Mouse (Mus musculus): ENCODE data around the gene Krtap7-1.

Krtap7-1 gene

DNA sequence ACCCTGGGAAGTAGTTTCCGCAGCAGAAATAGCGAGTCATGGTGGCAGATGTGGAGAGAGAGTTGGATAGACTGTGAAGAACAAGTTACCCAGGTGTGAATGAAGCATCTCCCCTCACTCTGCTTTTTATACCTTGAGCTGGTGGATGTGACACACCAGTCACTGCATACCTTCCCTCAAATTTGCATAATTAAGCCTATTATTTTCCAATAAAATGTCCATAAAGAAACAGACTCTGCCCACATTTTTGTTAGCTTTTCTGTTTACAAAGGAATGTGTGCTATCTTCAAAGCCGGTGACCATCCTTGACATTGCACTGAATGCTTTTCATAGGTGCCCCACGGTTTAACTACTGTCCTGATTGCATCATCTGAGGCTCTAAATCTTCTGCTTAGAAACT, at the start of gene Krtap7-1:
Krtap7-1 (minus strand) TSS at position 101 of the 400 bp plus-strand sequence.
- in situ Hi-C loops (cut with MboI; ENCODE audit: low sequenced_read_pairs) = no loop called here

DNA sequence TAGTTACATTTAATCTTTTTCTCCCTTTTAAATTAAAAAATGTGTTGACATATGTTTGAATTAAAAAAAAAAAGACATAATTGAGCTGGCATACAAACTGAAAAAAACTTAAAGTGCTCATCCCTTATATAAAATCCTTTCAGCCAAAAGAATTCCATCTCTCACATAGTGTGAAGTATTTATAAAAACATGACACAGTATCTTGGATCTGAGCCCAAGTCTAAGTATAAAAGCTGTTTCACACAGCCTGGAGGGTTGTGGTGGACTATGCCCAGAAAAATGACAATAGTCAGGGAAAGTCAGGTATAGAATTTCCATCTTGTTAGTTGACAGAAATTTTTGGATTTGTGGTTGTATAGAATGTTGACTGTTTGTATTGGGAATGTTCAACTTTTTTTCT, 42.2 kb upstream of the Krtap7-1 start:
- in situ Hi-C loops (cut with MboI; ENCODE audit: low sequenced_read_pairs) = no loop called here

DNA sequence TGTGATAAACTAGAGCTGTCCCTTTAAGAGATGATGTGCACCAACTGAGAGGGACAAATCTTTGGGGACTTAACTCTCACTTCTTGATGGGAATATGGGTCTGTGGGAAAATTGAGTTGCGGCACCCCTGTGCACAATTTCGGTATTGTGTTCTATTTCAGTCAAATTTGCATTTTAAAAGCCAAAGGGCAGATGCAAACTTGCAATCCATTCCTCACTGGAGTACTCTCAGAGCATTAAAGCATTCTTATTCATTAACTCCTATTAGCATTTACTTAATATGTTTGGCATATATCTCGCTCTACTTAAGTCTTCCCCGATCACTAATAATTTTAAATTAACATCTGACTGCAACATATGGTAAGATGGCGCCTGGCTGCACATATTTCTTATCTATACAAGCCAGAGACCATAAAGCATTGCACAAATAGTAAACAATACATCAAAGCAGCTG, 29.9 kb upstream of the Krtap7-1 start:
- in situ Hi-C loops (cut with MboI; ENCODE audit: low sequenced_read_pairs) = no loop called here

DNA sequence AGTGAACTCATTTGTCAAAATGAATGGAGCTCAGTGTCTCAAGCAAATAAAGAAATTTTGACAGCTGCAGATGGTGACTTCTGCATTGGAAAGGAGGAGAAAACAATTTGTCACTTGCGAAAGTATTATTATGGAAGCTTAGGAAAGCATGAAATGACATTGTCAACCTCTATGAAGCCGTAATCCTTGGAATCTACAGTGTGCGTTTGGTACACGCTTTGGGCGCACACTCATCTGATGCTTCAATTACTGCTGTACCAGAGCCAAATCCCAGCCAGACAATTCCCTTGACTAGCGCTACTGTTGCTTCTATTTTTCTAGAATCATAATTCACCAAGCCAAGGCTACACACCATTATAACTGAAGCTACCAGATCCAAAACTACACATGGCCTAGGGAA, 29.2 kb upstream of the Krtap7-1 start:
- in situ Hi-C loops (cut with MboI; ENCODE audit: low sequenced_read_pairs) = no loop called here

DNA sequence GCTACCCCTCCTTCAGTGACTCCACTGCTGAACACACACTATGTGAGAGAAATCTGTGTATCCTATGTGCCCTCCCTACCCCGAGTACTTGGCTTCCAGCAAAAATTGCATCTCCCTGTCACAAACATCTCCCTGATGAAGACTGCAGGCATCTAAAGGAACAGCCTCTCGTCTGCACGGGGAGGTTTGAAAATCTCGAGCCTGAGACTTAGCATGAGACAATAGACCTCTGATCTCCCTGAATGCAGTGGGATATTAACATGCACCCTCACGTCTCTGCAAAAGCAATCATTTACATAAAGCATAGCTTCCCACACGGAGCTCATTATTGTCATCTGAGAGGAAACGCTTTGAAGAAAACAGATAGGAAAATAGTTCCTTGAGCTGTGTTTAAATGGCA, 22.4 kb upstream of the Krtap7-1 start:
- in situ Hi-C loops (cut with MboI; ENCODE audit: low sequenced_read_pairs) = no loop called here

DNA sequence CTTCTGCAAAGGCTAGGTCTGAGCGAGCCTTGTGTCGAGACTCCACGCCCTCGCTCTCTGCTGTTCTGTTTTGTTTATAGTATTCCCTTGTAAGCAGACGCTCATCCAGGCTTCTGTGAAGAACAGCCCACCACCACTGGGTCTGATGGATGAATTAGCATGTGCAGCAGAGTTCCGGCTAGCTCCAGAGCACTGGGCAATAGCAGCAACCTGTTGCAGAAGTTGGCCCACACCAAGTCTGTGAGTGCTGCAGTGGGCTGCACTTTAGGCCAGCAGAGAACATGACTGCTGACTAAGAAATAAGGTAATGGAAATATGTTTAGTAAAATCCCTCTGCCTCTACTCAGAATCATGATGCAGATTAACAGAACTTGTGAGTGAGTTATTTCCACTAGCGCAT, 21.7 kb upstream of the Krtap7-1 start:
- in situ Hi-C loops (cut with MboI; ENCODE audit: low sequenced_read_pairs) = no loop called here

DNA sequence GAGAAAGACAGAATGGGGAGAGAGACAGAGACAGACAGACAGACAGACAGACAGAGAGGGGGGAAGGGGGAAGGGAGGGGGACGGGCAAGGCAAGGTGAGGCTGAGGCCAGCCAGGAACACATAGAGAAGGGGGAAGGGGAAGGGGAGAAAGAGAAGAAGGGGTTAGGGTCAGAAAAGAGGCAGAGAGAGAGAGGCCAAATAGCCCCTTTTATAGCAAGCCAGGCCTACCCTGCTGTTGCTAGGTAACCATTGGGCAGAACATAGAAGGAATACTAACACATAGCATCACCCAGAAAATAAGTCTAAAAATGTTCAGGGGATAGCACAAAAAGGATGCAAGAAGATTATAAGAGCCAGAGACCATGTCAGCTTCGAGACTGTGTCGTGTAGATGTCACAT, 20.3 kb upstream of the Krtap7-1 start:
- in situ Hi-C loops (cut with MboI; ENCODE audit: low sequenced_read_pairs) = no loop called here

DNA sequence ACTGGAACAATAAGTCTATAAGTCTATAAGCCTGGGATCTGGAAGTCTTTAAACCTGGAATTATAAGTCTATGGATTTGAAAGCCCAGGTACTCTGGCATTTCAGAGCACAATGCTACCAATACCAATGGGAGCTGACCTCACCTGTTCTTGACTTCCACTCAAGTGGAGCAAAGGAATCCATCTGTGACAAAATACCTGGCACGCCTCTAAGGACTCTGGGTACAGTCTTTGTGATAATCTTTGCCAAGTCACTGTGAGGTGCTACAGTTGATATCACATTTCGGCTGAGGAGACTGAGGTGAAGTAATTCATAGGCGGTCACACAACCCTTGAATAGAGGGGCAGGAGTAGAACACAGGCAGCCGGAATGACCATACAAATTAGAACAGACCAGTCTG, 12.9 kb upstream of the Krtap7-1 start:
- in situ Hi-C loops (cut with MboI; ENCODE audit: low sequenced_read_pairs) = no loop called here

DNA sequence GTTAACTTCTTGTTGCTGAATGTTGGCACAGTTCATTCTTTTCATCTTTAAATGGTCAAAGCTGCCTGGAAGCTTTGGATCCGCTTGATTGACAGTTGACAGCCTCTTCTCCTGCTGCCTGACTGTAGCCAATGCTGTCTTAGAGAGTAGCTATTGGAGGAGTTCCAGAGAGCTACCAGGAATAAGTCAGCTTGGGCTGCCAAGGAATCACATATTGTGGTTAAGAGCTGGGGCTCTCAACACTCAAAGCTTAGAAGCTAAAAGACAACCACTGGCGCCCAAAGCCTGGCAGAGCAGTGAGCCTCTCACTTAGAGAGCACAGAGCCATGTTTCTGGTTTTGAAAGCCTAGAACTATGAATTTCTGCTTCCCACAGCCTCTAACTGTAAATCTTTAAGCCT, 12.4 kb upstream of the Krtap7-1 start:
- in situ Hi-C loops (cut with MboI; ENCODE audit: low sequenced_read_pairs) = no loop called here

DNA sequence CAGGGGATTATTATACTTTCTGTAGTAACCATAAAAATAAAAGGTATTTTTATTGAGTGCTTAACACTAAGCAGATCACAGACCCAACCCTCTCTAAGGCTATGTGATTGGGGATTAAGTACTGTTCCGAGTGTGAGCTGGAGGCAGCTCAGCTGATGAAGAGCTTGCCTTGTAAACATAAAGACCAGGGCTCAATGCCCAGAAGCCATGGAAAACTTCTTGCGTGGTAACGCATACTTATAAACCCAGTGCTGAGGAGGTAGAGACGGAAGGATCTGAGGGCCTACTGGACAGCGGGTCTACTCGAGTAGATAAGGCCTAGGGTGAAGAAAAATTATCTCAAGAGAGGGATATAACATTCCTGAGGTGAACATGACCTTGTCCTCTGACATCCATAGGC, 12.0 kb upstream of the Krtap7-1 start:
- in situ Hi-C loops (cut with MboI; ENCODE audit: low sequenced_read_pairs) = no loop called here

DNA sequence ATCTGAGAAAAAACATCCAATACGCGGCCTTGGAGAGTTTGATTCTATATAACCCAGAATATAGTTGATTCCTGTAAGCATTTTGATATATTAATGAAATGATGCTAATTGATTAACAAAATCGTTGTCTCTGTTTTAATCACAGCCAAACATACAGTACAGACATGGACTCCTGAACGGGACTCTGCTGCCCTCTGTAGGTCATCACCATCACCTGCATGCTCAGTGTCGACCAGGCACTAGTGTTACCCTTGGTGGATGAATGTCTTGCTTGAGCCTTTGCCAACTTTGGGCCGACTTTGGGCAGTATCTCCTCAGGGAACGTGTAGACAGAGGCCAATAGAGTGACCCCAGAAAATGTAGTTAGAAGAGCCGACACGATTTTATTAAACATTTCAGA, 9.5 kb upstream of the Krtap7-1 start:
- in situ Hi-C loops (cut with MboI; ENCODE audit: low sequenced_read_pairs) = no loop called here

DNA sequence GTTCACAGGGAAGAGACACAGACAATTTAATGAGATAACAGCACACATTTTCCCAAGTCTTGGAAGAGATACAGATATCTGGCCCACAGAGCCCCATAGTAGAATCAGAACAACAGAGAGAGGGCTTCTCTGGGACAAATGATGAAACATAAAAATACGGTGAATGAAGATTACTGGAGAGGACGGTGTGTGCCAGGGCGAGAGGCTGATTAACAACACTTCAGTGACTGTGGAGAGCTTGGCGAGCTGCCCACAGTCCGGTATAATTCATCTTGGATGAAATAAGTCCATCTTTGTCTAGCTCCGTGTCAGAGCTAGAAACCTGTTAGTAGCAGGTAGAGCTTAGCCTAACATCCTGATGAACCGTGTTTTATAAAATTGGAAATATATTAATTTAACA, 5.3 kb upstream of the Krtap7-1 start:
- in situ Hi-C loops (cut with MboI; ENCODE audit: low sequenced_read_pairs) = no loop called here

DNA sequence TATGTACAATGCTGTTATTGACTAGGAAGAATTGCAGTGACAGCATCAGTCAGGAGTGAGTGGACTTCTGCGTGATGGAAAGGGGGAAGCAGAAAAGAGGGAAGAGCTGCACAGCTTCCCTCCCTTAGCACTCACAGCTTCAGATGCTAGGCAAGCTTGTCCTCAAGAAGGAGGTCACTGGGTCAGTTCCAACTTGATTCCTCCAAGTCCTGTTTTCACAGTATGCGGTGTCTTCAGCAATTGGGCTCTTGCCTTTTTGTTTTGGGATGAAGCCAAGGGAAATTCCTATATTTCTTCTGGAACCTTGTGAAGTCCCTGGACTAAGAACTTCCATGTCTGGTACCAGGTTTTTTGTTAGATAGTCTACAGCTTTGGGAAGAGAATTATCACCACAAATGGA, 4.6 kb downstream of the Krtap7-1 start:
- in situ Hi-C loops (cut with MboI; ENCODE audit: low sequenced_read_pairs) = no loop called here

DNA sequence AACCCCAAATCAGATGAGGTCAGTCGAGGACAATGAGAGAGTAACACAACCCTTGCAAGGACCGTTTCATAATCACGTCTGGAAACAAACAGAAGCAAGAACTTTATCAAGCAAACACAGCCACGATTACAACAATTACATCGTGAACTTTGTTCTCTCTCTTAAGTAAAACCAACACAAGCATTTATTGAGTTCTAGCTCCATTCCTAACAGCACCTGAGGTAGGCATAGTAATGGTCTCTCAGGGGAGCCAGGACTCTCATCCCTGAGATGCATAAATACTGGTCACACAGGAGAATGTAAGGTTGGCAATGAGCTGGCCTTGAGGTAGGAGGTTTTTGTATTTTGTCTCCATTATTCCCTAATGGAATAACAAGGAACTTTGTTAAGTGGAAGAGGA, 6.3 kb downstream of the Krtap7-1 start:
- in situ Hi-C loops (cut with MboI; ENCODE audit: low sequenced_read_pairs) = no loop called here

DNA sequence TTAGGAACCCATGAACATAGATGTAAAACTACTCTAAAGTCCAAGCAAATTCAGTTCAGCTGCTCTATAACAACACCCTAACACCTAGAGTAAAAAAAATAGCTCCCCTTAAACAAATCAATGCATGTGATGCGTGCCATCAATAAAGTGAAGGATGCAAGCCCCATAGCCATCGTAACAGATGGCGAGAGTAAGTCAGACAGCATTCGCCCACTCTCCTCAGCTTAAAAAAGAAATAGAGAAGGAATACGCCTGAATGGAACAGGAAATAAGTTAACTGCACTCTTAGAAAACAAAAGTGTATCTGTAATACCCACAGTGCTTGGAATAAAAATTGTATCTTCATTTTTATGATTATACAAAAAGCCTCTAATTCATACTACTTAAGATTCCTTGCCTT, 11.1 kb downstream of the Krtap7-1 start:
- in situ Hi-C loops (cut with MboI; ENCODE audit: low sequenced_read_pairs) = no loop called here

DNA sequence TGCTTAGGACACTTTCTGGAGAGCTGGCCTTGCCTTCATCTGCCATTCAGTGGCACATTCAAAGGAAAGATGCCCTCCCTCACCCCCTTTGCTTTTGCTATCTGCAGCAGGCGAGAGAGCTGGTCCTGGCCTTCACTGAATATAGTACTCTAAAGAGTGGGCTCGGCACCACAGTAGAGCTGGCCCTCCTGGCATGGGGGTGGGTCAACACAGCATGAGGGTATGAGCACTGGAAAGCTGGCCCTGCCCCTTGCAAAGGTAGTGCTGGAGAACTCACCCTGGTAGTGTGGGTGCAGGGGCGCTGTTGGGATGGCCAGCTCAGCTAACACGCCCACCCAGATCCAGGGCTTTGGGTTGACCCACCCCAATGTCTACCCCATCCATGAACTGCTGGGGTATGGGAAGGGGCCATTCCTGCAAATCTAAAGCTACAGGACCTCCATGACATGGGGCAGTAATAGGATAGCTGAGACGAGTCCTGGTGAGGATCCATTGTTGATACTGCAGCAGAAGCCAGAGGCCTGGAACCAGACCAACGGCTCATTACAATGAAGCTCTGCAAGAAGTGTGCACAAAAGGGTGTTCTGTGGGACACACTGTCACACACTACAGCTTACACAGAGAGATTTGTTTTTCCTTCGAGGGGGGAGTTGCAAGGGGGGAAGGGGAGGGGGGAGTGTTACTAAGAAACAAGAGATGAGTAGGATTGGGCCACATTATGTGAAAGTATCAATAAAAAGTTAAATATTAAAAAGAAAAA, 12.5 kb downstream of the Krtap7-1 start:
- in situ Hi-C loops (cut with MboI; ENCODE audit: low sequenced_read_pairs) = no loop called here

DNA sequence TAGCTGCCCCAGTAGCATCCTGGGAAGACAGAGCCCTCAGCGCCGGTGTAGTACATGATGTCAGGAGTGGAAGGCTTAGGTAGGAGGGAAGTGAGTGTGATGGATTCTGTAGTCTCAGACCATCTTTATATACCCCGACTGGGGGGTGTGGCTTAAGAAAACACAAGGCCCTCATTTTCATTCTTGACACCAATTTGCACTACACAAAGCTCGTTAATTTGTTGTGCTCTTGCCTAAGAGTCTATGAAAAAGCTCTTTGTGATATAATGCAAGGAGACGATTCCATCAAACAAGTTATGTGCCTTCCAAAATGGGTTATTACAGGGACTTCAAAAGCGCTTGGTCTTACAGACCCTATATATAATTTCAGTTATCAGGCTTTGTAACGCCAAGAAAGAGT, 20.3 kb downstream of the Krtap7-1 start, which contains the start of gene Krtap8-1:
Krtap8-1 (minus strand) TSS at position 101 of the 400 bp plus-strand sequence.
- in situ Hi-C loops (cut with MboI; ENCODE audit: low sequenced_read_pairs) = no loop called here

DNA sequence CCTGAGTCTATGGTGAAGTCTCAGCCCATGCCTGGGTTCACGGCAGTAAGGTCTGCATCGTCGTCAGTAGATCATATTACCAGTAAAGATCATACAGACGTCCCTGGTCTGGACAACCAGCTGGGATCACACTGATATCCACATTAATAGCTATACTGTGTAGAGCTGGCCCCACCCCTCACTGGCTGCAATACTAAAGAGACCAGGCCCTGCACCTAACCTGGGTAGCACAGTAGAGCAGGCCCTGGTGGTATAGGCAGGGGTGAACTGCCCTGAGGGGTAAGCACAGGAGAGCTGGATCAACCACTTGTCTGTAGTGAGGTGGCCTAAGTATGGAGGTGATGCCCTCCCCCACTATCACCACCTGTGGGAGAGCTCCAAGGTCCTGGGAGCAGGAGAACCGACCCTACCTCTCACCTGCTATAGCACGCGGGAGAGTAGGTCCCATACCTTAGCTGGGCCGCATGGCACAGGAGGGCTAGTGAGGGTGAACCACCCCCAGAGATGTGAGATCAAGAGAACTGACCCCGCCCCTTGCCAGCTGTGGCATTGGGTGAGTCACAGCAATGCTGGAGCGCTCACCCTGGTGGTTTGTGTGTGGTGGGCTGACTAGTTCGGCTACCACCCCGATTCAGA, 30.3 kb downstream of the Krtap7-1 start:
- in situ Hi-C loops (cut with MboI; ENCODE audit: low sequenced_read_pairs) = no loop called here

DNA sequence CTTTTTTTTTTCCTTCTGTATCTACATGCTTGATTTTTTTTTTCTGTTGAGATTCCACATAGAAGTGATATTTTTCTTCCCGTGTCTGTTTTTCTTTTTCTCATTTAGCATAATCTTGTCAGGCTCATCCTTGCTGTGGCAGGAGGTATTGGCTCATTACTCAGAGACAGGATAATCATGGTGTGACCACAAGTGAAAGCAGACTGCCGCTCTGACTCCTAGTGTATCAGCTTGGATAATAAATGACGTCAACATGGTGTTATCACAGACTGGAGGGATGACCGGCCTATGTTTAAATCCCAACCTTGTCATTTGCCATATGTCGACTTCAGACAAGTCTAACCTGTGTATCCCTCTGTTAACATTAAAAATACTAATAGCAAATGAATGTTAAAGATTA, 46.9 kb downstream of the Krtap7-1 start:
- in situ Hi-C loops (cut with MboI; ENCODE audit: low sequenced_read_pairs) = no loop called here
